Mouse (Mus musculus) myocyte (in vitro differentiated cells): ENCODE data around the gene Ush1c. TPM values are rescaled to one million over a fixed set of nuclear protein-coding genes. Genes with fewer than 3 reads are reported as not detected.
A peak's percentile ranks its signal among the peaks of the same experiment; 100 is the strongest.

Experiments
- H3K27me3 ChIP-seq: one replicate; pipeline ENCODE4 v1.6.1; 2011; ENCODE audit not compliant: control insufficient read depth, insufficient read depth, insufficient read length
- H3K36me3 ChIP-seq: one replicate; pipeline ENCODE4 v1.6.1; 2011; ENCODE audit not compliant: control insufficient read depth, insufficient read depth
- H3K4me2 ChIP-seq: one replicate; pipeline ENCODE4 v1.6.1; 2011; ENCODE audit warnings: low read depth, control low read depth
- H3K4me3 ChIP-seq: one replicate; pipeline ENCODE4 v1.5.1; 2011; ENCODE audit warnings: mild to moderate bottlenecking, control low read depth, moderate library complexity
- H3K79me2 ChIP-seq: one replicate; pipeline ENCODE4 v1.6.1; 2011; ENCODE audit not compliant: control insufficient read depth, insufficient read depth
- H3ac ChIP-seq: one replicate; pipeline ENCODE4 v1.6.1; 2011; ENCODE audit not compliant: control insufficient read depth, insufficient read length
- CEBPB ChIP-seq: IDR thresholded peaks from 2 replicates; pipeline ENCODE4 v1.6.1; 2011; ENCODE audit warnings: mild to moderate bottlenecking, moderate library complexity; ENCODE audit not compliant: poor library complexity, insufficient read depth, severe bottlenecking
- E2F4 ChIP-seq: IDR thresholded peaks from one replicate; pipeline ENCODE4 v1.6.1; 2011; ENCODE audit warnings: mild to moderate bottlenecking, control low read depth, moderate library complexity; ENCODE audit not compliant: insufficient read depth
- MAX ChIP-seq: IDR thresholded peaks from one replicate; pipeline ENCODE4 v1.6.1; 2011; ENCODE audit warnings: low read depth, mild to moderate bottlenecking, control low read depth
- MYOD1 ChIP-seq, 3 experiments: IDR thresholded peaks; one replicate each; pipeline ENCODE4 v1.6.1; 2011; ENCODE audit warnings: control low read depth in 2 of 3, low read depth in 2 of 3, mild to moderate bottlenecking in 2 of 3, moderate library complexity in 1 of 3; ENCODE audit not compliant: insufficient read length in 2 of 3, control insufficient read depth in 1 of 3
- MYOG ChIP-seq, 3 experiments: IDR thresholded peaks; one replicate each; pipeline ENCODE4 v1.6.1; 2011; ENCODE audit warnings: control low read depth in 2 of 3, low read depth in 2 of 3, mild to moderate bottlenecking in 2 of 3; ENCODE audit not compliant: insufficient read length in 2 of 3, control insufficient read depth in 1 of 3, insufficient read depth in 1 of 3
- POLR2A ChIP-seq: IDR thresholded peaks from one replicate; pipeline ENCODE4 v1.6.1; 2011; ENCODE audit warnings: low read depth, mild to moderate bottlenecking, control low read depth, moderate library complexity; ENCODE audit not compliant: insufficient read length
- POLR2AphosphoS2 ChIP-seq: IDR thresholded peaks from one replicate; pipeline ENCODE4 v1.6.1; 2011; ENCODE audit warnings: low read depth, control low read depth; ENCODE audit not compliant: insufficient read length
- REST ChIP-seq: IDR thresholded peaks from one replicate; pipeline ENCODE4 v1.6.1; 2011; ENCODE audit warnings: mild to moderate bottlenecking, control low read depth, moderate library complexity; ENCODE audit not compliant: insufficient read depth, insufficient read length
- SRF ChIP-seq: IDR thresholded peaks from one replicate; pipeline ENCODE4 v1.6.1; 2011; ENCODE audit warnings: low read depth; ENCODE audit not compliant: control insufficient read depth, insufficient read length
- TCF12 ChIP-seq: IDR thresholded peaks from one replicate; pipeline ENCODE4 v1.6.1; 2011; ENCODE audit warnings: mild to moderate bottlenecking, control low read depth; ENCODE audit not compliant: poor library complexity, insufficient read depth, severe bottlenecking
- TCF3 ChIP-seq: IDR thresholded peaks from one replicate; pipeline ENCODE4 v1.6.1; 2011; ENCODE audit warnings: low read depth, control low read depth; ENCODE audit not compliant: insufficient read length
- USF1 ChIP-seq: IDR thresholded peaks from one replicate; pipeline ENCODE4 v1.6.1; 2011; ENCODE audit warnings: low read depth, mild to moderate bottlenecking, control low read depth, moderate library complexity
- polyA plus RNA-seq: library from polyadenylated mRNA; unstranded; fragments of >200 nt; fragmentation: generic; extraction: Trizol; gene quantifications from one replicate; pipeline ENCODE4 v1.2.1, GENCODE M21; 2012; ENCODE audit warnings: missing spikeins

The Ush1c gene
- polyA plus RNA-seq = not detected

DNA sequence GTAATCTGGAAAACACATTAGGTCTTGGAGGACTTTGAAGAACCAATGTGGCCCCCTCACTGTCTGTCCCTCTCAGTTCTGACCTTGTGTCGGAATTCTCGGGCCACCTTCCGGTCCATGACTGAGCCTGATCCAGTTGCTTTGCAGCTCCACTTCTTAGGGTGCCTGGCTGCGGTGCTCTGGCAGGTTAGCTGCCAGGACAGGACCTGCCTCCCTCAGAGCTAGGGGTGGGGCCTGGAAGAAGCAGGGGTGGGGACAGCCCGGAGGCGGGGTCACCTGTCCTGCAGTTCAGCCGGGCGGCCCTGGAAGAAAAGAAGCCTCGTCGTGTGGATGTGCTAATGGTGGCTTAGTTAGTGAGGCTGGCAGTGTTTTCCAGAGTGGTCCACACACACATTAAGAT lies at the start of gene Ush1c:
Gene Ush1c, minus strand, starts transcription at position 158 of the 400 bp plus-strand sequence.
- no peak for TF ChIP-seq CEBPB
- no peak for TF ChIP-seq POLR2AphosphoS2
- TF ChIP-seq TCF12 = no peak
- TF ChIP-seq MYOG (IDR thresholded peaks at IDR 0.05; ENCODE audit: control insufficient read depth in 1 of 3, insufficient read depth in 1 of 3, insufficient read length in 2 of 3, low read depth in 2 of 3) = no peak
- TF ChIP-seq MYOD1 (IDR thresholded peaks at IDR 0.05; ENCODE audit: control insufficient read depth in 1 of 3, insufficient read length in 2 of 3, low read depth in 2 of 3) = no peak
- peaks cover 47% of the 10 kb centered on the region for H3K27me3 ChIP-seq
- no peaks in the 10 kb centered on the region for H3K36me3 ChIP-seq
- no peak within 1 kb of the TSS for H3K4me3 ChIP-seq
- H3ac ChIP-seq = no peak within 1 kb of the TSS
- H3K79me2 ChIP-seq = no peaks in the 10 kb centered on the region
- H3K4me2 ChIP-seq = no peak within 1 kb of the TSS

DNA sequence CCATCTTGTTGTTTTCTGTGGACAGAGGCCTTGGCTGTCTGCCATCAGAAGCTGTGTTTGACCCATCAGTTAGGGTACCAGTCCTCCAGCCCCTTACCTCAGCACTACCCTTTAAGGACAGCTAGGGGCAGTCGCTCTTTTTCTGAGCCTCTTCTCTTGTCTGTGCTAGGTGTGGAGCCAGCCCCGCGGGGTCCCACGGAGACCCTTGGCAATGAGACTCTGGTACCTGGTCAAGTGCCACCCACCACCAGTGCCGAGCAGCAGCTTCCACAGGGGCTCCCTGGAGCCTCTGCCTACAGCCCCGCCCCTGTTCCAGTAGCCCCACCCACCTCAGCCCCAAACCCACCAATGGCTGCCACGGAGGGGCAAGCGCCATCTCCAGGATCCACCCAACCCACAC lies 48.7 kb upstream of the Ush1c start:
- TF ChIP-seq MYOD1 (IDR thresholded peaks at IDR 0.05; ENCODE audit: control insufficient read depth in 1 of 3, insufficient read length in 2 of 3, low read depth in 2 of 3) (no peak), TCF12 (no peak), POLR2A (no peak), MYOG (IDR thresholded peaks at IDR 0.05; ENCODE audit: control insufficient read depth in 1 of 3, insufficient read depth in 1 of 3, insufficient read length in 2 of 3, low read depth in 2 of 3) (no peak), E2F4 (no peak), REST (no peak), POLR2AphosphoS2 (no peak), MAX (no peak), SRF (no peak), CEBPB (no peak)
- no peaks in the 10 kb centered on the region for H3K27me3 ChIP-seq
- no peaks in the 10 kb centered on the region for H3K36me3 ChIP-seq

DNA sequence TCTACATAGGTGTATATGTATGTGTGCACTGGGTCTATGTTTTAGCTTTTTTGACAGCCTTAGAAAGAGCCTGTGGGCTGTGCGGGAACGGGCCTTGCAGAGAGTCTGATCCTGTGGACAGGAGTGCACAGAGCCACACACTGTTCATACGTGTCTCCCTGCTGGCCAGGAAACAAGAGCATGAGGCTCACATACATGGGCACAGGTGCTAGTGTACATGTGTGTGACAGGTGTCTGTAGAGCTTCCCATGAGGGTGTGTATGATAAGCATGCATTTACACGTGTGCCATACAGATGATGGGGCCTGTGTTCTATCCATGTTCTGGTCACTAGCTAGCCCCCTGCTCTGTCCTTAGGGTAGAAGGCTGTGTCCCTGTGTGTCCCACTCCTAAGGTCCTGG lies 48.1 kb upstream of the Ush1c start:
- Histone ChIP-seq H3K79me2 (no peaks in the 10 kb centered on the region), H3K36me3 (no peaks in the 10 kb centered on the region), H3ac (no peak overlapping the region), H3K27me3 (no peaks in the 10 kb centered on the region), H3K4me2 (peak overlapping the region; percentile 36), H3K4me3 (no peak overlapping the region)
- TF ChIP-seq CEBPB (no peak), MYOG (IDR thresholded peaks at IDR 0.05; ENCODE audit: control insufficient read depth in 1 of 3, insufficient read depth in 1 of 3, insufficient read length in 2 of 3, low read depth in 2 of 3) (no peak), SRF (no peak), MYOD1 (IDR thresholded peaks at IDR 0.05; ENCODE audit: control insufficient read depth in 1 of 3, insufficient read length in 2 of 3, low read depth in 2 of 3) (no peak), POLR2A (no peak), TCF3 (no peak), USF1 (no peak), POLR2AphosphoS2 (no peak), E2F4 (no peak), TCF12 (no peak), MAX (no peak), REST (no peak)

More for the DNA sequence above, 48.7 kb upstream of the Ush1c start:
- no peak overlapping the region for H3ac ChIP-seq
- no peak overlapping the region for H3K4me3 ChIP-seq
- no peaks in the 10 kb centered on the region for H3K79me2 ChIP-seq
- H3K4me2 ChIP-seq = no peak overlapping the region

DNA sequence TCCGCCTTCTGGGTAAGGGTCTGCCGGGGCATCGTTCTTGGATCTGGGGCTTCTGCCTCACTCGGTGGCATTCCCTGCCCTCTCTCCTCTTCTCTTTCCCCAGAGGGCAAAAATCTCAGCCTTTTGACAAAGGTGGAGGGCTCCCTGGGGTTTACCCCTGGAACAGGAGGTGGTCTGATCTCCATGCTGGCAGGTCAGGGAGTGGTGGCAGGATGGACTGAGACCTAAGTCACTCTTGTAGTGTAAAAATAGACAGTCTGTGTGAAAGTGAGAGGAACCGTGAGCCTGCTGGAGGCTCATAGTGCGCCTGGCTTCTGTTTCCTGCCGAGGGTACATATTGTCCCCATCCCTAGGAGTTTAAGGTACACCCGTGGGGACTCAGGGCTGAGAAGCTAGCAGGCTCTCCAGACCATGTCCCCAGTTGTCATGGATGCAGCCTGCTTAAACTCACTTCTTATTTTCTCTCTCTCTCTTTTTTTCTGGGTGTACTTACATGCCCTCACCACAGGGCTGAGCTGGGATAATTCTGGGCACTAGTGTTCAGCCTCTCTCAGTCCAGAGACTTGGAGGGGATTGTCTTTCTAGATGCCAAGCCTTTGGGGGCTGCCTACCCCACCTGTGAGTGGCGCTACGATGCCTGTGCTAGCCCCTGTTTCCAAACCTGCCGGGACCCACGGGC lies 47.0 kb upstream of the Ush1c start:
- Histone ChIP-seq H3K4me3 (no peak overlapping the region), H3K36me3 (no peaks in the 10 kb centered on the region), H3K4me2 (peak overlapping the region; percentile 36), H3K79me2 (no peaks in the 10 kb centered on the region), H3K27me3 (no peaks in the 10 kb centered on the region), H3ac (no peak overlapping the region)
- TF ChIP-seq CEBPB = no peak
- TF ChIP-seq MAX = no peak
- TF ChIP-seq REST = no peak
- TF ChIP-seq E2F4 = no peak
- TF ChIP-seq USF1 = no peak
- no peak for TF ChIP-seq TCF12
- TF ChIP-seq MYOD1 (IDR thresholded peaks at IDR 0.05; ENCODE audit: control insufficient read depth in 1 of 3, insufficient read length in 2 of 3, low read depth in 2 of 3) = no peak
- no peak for TF ChIP-seq TCF3
- no peak for TF ChIP-seq POLR2A
- no peak for TF ChIP-seq SRF
- no peak for TF ChIP-seq POLR2AphosphoS2
- no peak for TF ChIP-seq MYOG (IDR thresholded peaks at IDR 0.05; ENCODE audit: control insufficient read depth in 1 of 3, insufficient read depth in 1 of 3, insufficient read length in 2 of 3, low read depth in 2 of 3)

DNA sequence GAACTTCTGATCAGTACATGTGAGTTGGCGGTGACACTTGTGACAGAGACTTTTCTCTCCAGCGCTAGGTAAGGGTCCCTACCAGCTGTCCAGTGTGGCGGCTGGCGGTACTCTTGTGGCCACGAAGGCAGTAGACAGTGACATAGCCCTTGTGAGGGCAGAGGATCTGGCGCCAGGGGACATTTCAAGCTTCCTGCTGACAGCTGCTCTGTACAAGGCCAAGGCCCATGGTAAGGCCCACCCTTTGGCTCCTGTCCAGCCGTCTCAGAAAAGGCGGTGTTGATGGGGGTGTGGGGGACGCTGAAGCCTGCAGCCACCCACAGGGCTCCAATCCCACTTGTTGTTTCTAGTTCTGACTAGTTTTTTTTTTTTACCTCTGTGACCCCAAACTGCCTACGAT lies 45.4 kb upstream of the Ush1c start:
- H3ac ChIP-seq = no peak overlapping the region
- H3K27me3 ChIP-seq = no peaks in the 10 kb centered on the region
- peak overlapping the region; percentile 38 for H3K4me2 ChIP-seq
- H3K4me3 ChIP-seq = no peak overlapping the region
- TF ChIP-seq MAX (no peak), SRF (no peak), TCF12 (peak; percentile 42), MYOG (IDR thresholded peaks at IDR 0.05; ENCODE audit: control insufficient read depth in 1 of 3, insufficient read depth in 1 of 3, insufficient read length in 2 of 3, low read depth in 2 of 3) (peak; percentile 68 to 91 (median 78)), USF1 (no peak), MYOD1 (IDR thresholded peaks at IDR 0.05; ENCODE audit: control insufficient read depth in 1 of 3, insufficient read length in 2 of 3, low read depth in 2 of 3) (peak in 2 of 3 experiments; percentile 72 to 89), TCF3 (peak; percentile 23)
- H3K36me3 ChIP-seq = no peaks in the 10 kb centered on the region
- no peaks in the 10 kb centered on the region for H3K79me2 ChIP-seq
